Mouse (Mus musculus) ovary, postnatal 10 days (tissue): ENCODE results near the gene Crat.

ENCODE experiments used
- DNase-seq: peaks from one replicate; pipeline ENCODE4 v3.0.0; 2022; ENCODE audit warnings: low spot score

Crat gene

GRCm38 (mm10) chr2:30403870-30404269, 11.7 kb downstream of the Crat start:
- DNase-seq = no peak

GRCm38 (mm10) chr2:30402843-30403242, 12.8 kb downstream of the Crat start:
- no peak for DNase-seq

- no peak for DNase-seq
Observed at GRCm38 (mm10) chr2:30402351-30402826, 13.2 kb downstream of the Crat start.

- no peak for DNase-seq
Observed at GRCm38 (mm10) chr2:30401581-30401980, 14.0 kb downstream of the Crat start.

GRCm38 (mm10) chr2:30399191-30400171, 16.1 kb downstream of the Crat start:
- DNase-seq = no peak

- no peak for DNase-seq
Observed at GRCm38 (mm10) chr2:30397986-30398512, 17.6 kb downstream of the Crat start.

GRCm38 (mm10) chr2:30396246-30396645, 19.4 kb downstream of the Crat start:
- no peak for DNase-seq

GRCm38 (mm10) chr2:30395757-30396156, 19.9 kb downstream of the Crat start:
- no peak for DNase-seq

GRCm38 (mm10) chr2:30393370-30393656, 22.3 kb downstream of the Crat start:
- no peak for DNase-seq

- peak; percentile 60 for DNase-seq
Observed at GRCm38 (mm10) chr2:30392577-30393369, 22.8 kb downstream of the Crat start.

- peak; percentile 90 for DNase-seq
Observed at GRCm38 (mm10) chr2:30392114-30392576, 23.5 kb downstream of the Crat start, which contains the start of gene Dolpp1. Gene Dolpp1, plus strand, starts transcription at chr2:30392254.

- no peak for DNase-seq
Observed at GRCm38 (mm10) chr2:30389000-30389399, 26.6 kb downstream of the Crat start.

- DNase-seq = no peak
Observed at GRCm38 (mm10) chr2:30386913-30387312, 28.7 kb downstream of the Crat start.

GRCm38 (mm10) chr2:30385591-30385990, 30.0 kb downstream of the Crat start:
- no peak for DNase-seq

GRCm38 (mm10) chr2:30384814-30385213, 30.8 kb downstream of the Crat start:
- no peak for DNase-seq

GRCm38 (mm10) chr2:30381377-30381725, 34.3 kb downstream of the Crat start:
- DNase-seq = no peak

GRCm38 (mm10) chr2:30380564-30381376, 34.8 kb downstream of the Crat start:
- no peak for DNase-seq

- DNase-seq = no peak
Observed at GRCm38 (mm10) chr2:30379307-30379706, 36.3 kb downstream of the Crat start.

GRCm38 (mm10) chr2:30377721-30378120, 37.9 kb downstream of the Crat start:
- no peak for DNase-seq

GRCm38 (mm10) chr2:30375893-30376292, 39.7 kb downstream of the Crat start:
- no peak for DNase-seq

GRCm38 (mm10) chr2:30372726-30373125, 42.9 kb downstream of the Crat start:
- DNase-seq = no peak

GRCm38 (mm10) chr2:30371544-30371943, 44.1 kb downstream of the Crat start:
- DNase-seq = no peak
